Mouse (Mus musculus) myocyte (in vitro differentiated cells): ENCODE data around the gene Avl9.

Experiments
- POLR2A ChIP-seq: IDR thresholded peaks from one replicate; pipeline ENCODE4 v1.6.1; 2011; ENCODE audit warnings: low read depth, mild to moderate bottlenecking, control low read depth, moderate library complexity; ENCODE audit not compliant: insufficient read length
- POLR2AphosphoS2 ChIP-seq: IDR thresholded peaks from one replicate; pipeline ENCODE4 v1.6.1; 2011; ENCODE audit warnings: low read depth, control low read depth; ENCODE audit not compliant: insufficient read length

GRCm38 (mm10) chr6:56797311-56798151 lies 82.8 kb downstream of the Avl9 start, which contains the start of gene Kbtbd2:
- TF ChIP-seq POLR2AphosphoS2 (peak; percentile 75), POLR2A (peak; percentile 42)
